Mouse (Mus musculus) embryonic facial prominence, embryonic 10.5 days (tissue): ENCODE measurements around the gene Pigo. TPM values are rescaled to one million over a fixed set of nuclear protein-coding genes. Genes with fewer than 3 reads are reported as not detected.

Source experiments
- DNase-seq: peaks from one replicate; pipeline ENCODE4 v3.0.0-alpha.2; 2017; ENCODE audit warnings: low spot score
- H3K27ac ChIP-seq: fragments of 300-500 bp; sonication (generic); replicated peaks from 2 replicates; pipeline ENCODE4 v1.5.1; 2016; ENCODE audit warnings: mild to moderate bottlenecking
- H3K27me3 ChIP-seq: fragments of 300-500 bp; sonication (generic); replicated peaks from 2 replicates; pipeline ENCODE4 v1.6.1; 2016; ENCODE audit warnings: low read depth, mild to moderate bottlenecking; ENCODE audit not compliant: poor library complexity, severe bottlenecking
- H3K36me3 ChIP-seq: fragments of 300-500 bp; sonication (generic); replicated peaks from 2 replicates; pipeline ENCODE4 v1.6.1; 2016; ENCODE audit warnings: mild to moderate bottlenecking, moderate library complexity
- H3K4me1 ChIP-seq: fragments of 300-500 bp; sonication (generic); 2 replicates; pipeline ENCODE4 v1.6.1; 2016
- H3K4me3 ChIP-seq: fragments of 300-500 bp; sonication (generic); 2 replicates; pipeline ENCODE4 v1.5.1; 2016; ENCODE audit warnings: mild to moderate bottlenecking, moderate library complexity
- H3K9me3 ChIP-seq: fragments of 300-500 bp; sonication (generic); 2 replicates; pipeline ENCODE4 v1.6.1; 2016; ENCODE audit warnings: mild to moderate bottlenecking
- WGBS: fragments of 180-500 bp; shearing (Covaris S2); methylation state at CpG from one replicate; pipeline ENCODE4 v1.1.7; 2016; 5-methylcytosine and 5-hydroxymethylcytosine counted together
- polyA plus RNA-seq: library from polyadenylated mRNA; unstranded; fragments of >200 nt; fragmentation: Nextera tagmentation; extraction: Ambion mirVana; gene quantifications from 2 replicates; pipeline ENCODE4 v1.2.1, GENCODE M21; 2016

Pigo gene
- polyA plus RNA-seq, 1 experiment from 2014 or later = 27.3 TPM

GRCm38 (mm10) chr4:43031237-43031995, 5.8 kb upstream of the Pigo start, which contains the start of gene Stoml2:
TSS of gene Stoml2 (minus strand) at chr4:43031710.
- Histone ChIP-seq H3K4me3 (peak within 1 kb of the TSS; percentile 75), H3K4me1 (peaks cover 23% of the 10 kb centered on the region), H3K36me3 (peaks cover 70% of the 10 kb centered on the region), H3K9me3 (no peaks in the 10 kb centered on the region), H3K27me3 (no peaks in the 10 kb centered on the region), H3K27ac (peak within 1 kb of the TSS; percentile 93)
- WGBS = under 1% methylated on average over 38 of the region's 38 CpGs
- DNase-seq = peak; percentile 94

GRCm38 (mm10) chr4:43030780-43031230, 5.2 kb upstream of the Pigo start:
- H3K4me1 ChIP-seq = peaks cover 23% of the 10 kb centered on the region
- WGBS = 2% methylated on average over 28 of the region's 28 CpGs
- no peaks in the 10 kb centered on the region for H3K27me3 ChIP-seq
- H3K27ac ChIP-seq = peak overlapping the region; percentile 93
- no peaks in the 10 kb centered on the region for H3K9me3 ChIP-seq
- DNase-seq = no peak
- H3K4me3 ChIP-seq = peak overlapping the region; percentile 75
- H3K36me3 ChIP-seq = peaks cover 65% of the 10 kb centered on the region

GRCm38 (mm10) chr4:43030352-43030751, 4.7 kb upstream of the Pigo start:
- 84% methylated on average over 9 of the region's 9 CpGs for WGBS
- Histone ChIP-seq H3K4me3 (peak overlapping the region; percentile 75), H3K36me3 (peaks cover 60% of the 10 kb centered on the region), H3K4me1 (peaks cover 23% of the 10 kb centered on the region), H3K27ac (peak overlapping the region; percentile 93), H3K9me3 (no peaks in the 10 kb centered on the region), H3K27me3 (no peaks in the 10 kb centered on the region)
- no peak for DNase-seq

- peak overlapping the region; percentile 75 for H3K4me3 ChIP-seq
- peaks cover 27% of the 10 kb centered on the region for H3K4me1 ChIP-seq
- no peak for DNase-seq
- H3K27ac ChIP-seq = no peak overlapping the region; the same call in 1 of the 2 replicates
- H3K27me3 ChIP-seq = no peaks in the 10 kb centered on the region
- WGBS = 94% methylated on average over 9 of the region's 9 CpGs
- peaks cover 54% of the 10 kb centered on the region for H3K36me3 ChIP-seq
- H3K9me3 ChIP-seq = no peaks in the 10 kb centered on the region
These were observed 4.1 kb upstream of the Pigo start for GRCm38 (mm10) chr4:43029749-43030148.

- DNase-seq = no peak
- Histone ChIP-seq H3K27ac (no peak overlapping the region), H3K36me3 (peaks cover 52% of the 10 kb centered on the region), H3K27me3 (no peaks in the 10 kb centered on the region), H3K4me1 (peaks cover 33% of the 10 kb centered on the region), H3K4me3 (no peak overlapping the region), H3K9me3 (no peaks in the 10 kb centered on the region)
- 92% methylated on average over 7 of the region's 7 CpGs for WGBS
These were observed 3.5 kb upstream of the Pigo start for GRCm38 (mm10) chr4:43029121-43029520.

- H3K27me3 ChIP-seq = no peaks in the 10 kb centered on the region
- WGBS = 84% methylated on average over 14 of the region's 14 CpGs
These were observed 946 bp downstream of the Pigo start for GRCm38 (mm10) chr4:43024673-43025072.

GRCm38 (mm10) chr4:43021341-43021740, 4.3 kb downstream of the Pigo start:
- no peak overlapping the region for H3K4me3 ChIP-seq
- no peaks in the 10 kb centered on the region for H3K27me3 ChIP-seq
- no peaks in the 10 kb centered on the region for H3K9me3 ChIP-seq
- 69% methylated on average over 17 of the region's 17 CpGs for WGBS
- no peak for DNase-seq
- H3K27ac ChIP-seq = no peak overlapping the region
- peaks cover 10% of the 10 kb centered on the region for H3K4me1 ChIP-seq
- H3K36me3 ChIP-seq = peaks cover 80% of the 10 kb centered on the region

More at GRCm38 (mm10) chr4:43024673-43025072, 946 bp downstream of the Pigo start:
- Histone ChIP-seq H3K27ac (peak overlapping the region; percentile 83; the same call in 1 of the 2 replicates), H3K4me1 (peaks cover 11% of the 10 kb centered on the region), H3K4me3 (peak overlapping the region; percentile 71), H3K9me3 (no peaks in the 10 kb centered on the region), H3K36me3 (peaks cover 81% of the 10 kb centered on the region)
- DNase-seq = no peak

- no peak overlapping the region for H3K4me3 ChIP-seq
- peaks cover 10% of the 10 kb centered on the region for H3K4me1 ChIP-seq
- 85% methylated on average over 16 of the region's 16 CpGs for WGBS
- no peak overlapping the region for H3K27ac ChIP-seq
- H3K9me3 ChIP-seq = no peaks in the 10 kb centered on the region
- no peaks in the 10 kb centered on the region for H3K27me3 ChIP-seq
- no peak for DNase-seq
- peaks cover 82% of the 10 kb centered on the region for H3K36me3 ChIP-seq
These were observed 4.7 kb downstream of the Pigo start for GRCm38 (mm10) chr4:43020876-43021275.

GRCm38 (mm10) chr4:43019641-43020465, 5.8 kb downstream of the Pigo start:
- 93% methylated on average over 23 of the region's 23 CpGs for WGBS
- Histone ChIP-seq H3K9me3 (no peaks in the 10 kb centered on the region), H3K27ac (no peak overlapping the region), H3K27me3 (no peaks in the 10 kb centered on the region), H3K4me1 (peaks cover 6% of the 10 kb centered on the region), H3K4me3 (no peak overlapping the region), H3K36me3 (peaks cover 83% of the 10 kb centered on the region)
- no peak for DNase-seq

- Histone ChIP-seq H3K27me3 (no peaks in the 10 kb centered on the region), H3K36me3 (peaks cover 80% of the 10 kb centered on the region), H3K4me3 (no peak overlapping the region), H3K4me1 (no peaks in the 10 kb centered on the region), H3K9me3 (no peaks in the 10 kb centered on the region), H3K27ac (no peak overlapping the region)
- WGBS = 91% methylated on average over 10 of the region's 10 CpGs
- DNase-seq = no peak
These were observed 6.4 kb downstream of the Pigo start for GRCm38 (mm10) chr4:43019176-43019575.

- Histone ChIP-seq H3K9me3 (no peaks in the 10 kb centered on the region), H3K36me3 (peaks cover 70% of the 10 kb centered on the region), H3K27me3 (no peaks in the 10 kb centered on the region), H3K4me1 (no peaks in the 10 kb centered on the region), H3K27ac (no peak overlapping the region), H3K4me3 (no peak overlapping the region)
- WGBS = 95% methylated on average over 4 of the region's 4 CpGs
- DNase-seq = no peak
These were observed 7.5 kb downstream of the Pigo start for GRCm38 (mm10) chr4:43018156-43018555.

GRCm38 (mm10) chr4:43012091-43012490, 13.5 kb downstream of the Pigo start:
- H3K36me3 ChIP-seq = peaks cover 13% of the 10 kb centered on the region
- WGBS = 94% methylated on average over 1 of the region's 1 CpGs
- no peak for DNase-seq

More at GRCm38 (mm10) chr4:43012091-43012490, 13.5 kb downstream of the Pigo start:
- Histone ChIP-seq H3K4me3 (no peak overlapping the region), H3K4me1 (peaks cover 19% of the 10 kb centered on the region), H3K27ac (no peak overlapping the region), H3K9me3 (no peaks in the 10 kb centered on the region), H3K27me3 (no peaks in the 10 kb centered on the region)
